Mouse (Mus musculus) heart, embryonic 13.5 days (tissue): ENCODE results near the gene Arl2bp. TPM values are rescaled to one million over a fixed set of nuclear protein-coding genes. Genes with fewer than 3 reads are reported as not detected.

Experiments
- ATAC-seq: fragments of 200-750 bp; cut with Nextera tagmentation; 2 replicates; pipeline ENCODE4 v1.8.0; 2017; ENCODE audit warnings: moderate TSS enrichment; ENCODE audit not compliant: insufficient number of reproducible peaks, low FRiP score, low TSS enrichment; ENCODE audit errors: extremely low read depth
- H3K27ac ChIP-seq: fragments of 300-500 bp; sonication (generic); replicated peaks from 2 replicates; pipeline ENCODE4 v1.5.1; 2015; ENCODE audit warnings: moderate library complexity, mild to moderate bottlenecking, inconsistent platforms
- H3K27me3 ChIP-seq: fragments of 300-500 bp; sonication (generic); replicated peaks from 2 replicates; pipeline ENCODE4 v1.6.1; 2015; ENCODE audit warnings: mild to moderate bottlenecking, inconsistent platforms
- H3K36me3 ChIP-seq: fragments of 300-500 bp; sonication (generic); 2 replicates; pipeline ENCODE4 v1.6.1; 2015; ENCODE audit warnings: mild to moderate bottlenecking, inconsistent platforms
- H3K4me1 ChIP-seq: fragments of 300-500 bp; sonication (generic); 2 replicates; pipeline ENCODE4 v1.6.1; 2015; ENCODE audit warnings: inconsistent platforms
- H3K4me2 ChIP-seq: fragments of 300-500 bp; sonication (generic); 2 replicates; pipeline ENCODE4 v1.6.1; 2015; ENCODE audit warnings: inconsistent platforms, mild to moderate bottlenecking, moderate library complexity
- H3K4me3 ChIP-seq: fragments of 300-500 bp; sonication (generic); 2 replicates; pipeline ENCODE4 v1.5.1; 2015; ENCODE audit warnings: moderate library complexity, mild to moderate bottlenecking, inconsistent platforms
- H3K9ac ChIP-seq: fragments of 300-500 bp; sonication (generic); 2 replicates; pipeline ENCODE4 v1.6.1; 2015; ENCODE audit warnings: inconsistent platforms, mild to moderate bottlenecking, moderate library complexity
- H3K9me3 ChIP-seq: fragments of 300-500 bp; sonication (generic); 2 replicates; pipeline ENCODE4 v1.6.1; 2016; ENCODE audit warnings: inconsistent platforms
- WGBS: fragments of 180-500 bp; shearing (Covaris S2); methylation state at CpG from one replicate; pipeline ENCODE4 v1.1.7; 2015; ENCODE audit warnings: mixed read lengths; 5-methylcytosine and 5-hydroxymethylcytosine counted together
- polyA plus RNA-seq: library from polyadenylated mRNA; unstranded; fragments of >200 nt; fragmentation: Nextera tagmentation; extraction: Ambion mirVana; gene quantifications from 2 replicates; pipeline ENCODE4 v1.2.1, GENCODE M21; 2015

Arl2bp gene
- polyA plus RNA-seq, 1 experiment from 2014 or later, result 131 TPM

GRCm38 (mm10) chr8:94660418-94660817 lies 6.0 kb upstream of the Arl2bp start:
- Histone ChIP-seq H3K4me1 (no peaks in the 10 kb centered on the region), H3K4me3 (no peak overlapping the region), H3K27me3 (no peaks in the 10 kb centered on the region), H3K9me3 (no peaks in the 10 kb centered on the region), H3K9ac (no peak overlapping the region), H3K36me3 (peaks cover 55% of the 10 kb centered on the region), H3K27ac (no peak overlapping the region), H3K4me2 (no peak overlapping the region)
- no peak for ATAC-seq
- WGBS, result 88% methylated on average over 4 of the region's 4 CpGs

GRCm38 (mm10) chr8:94664722-94665121 lies 1.7 kb upstream of the Arl2bp start:
- Histone ChIP-seq H3K4me2 (no peak overlapping the region), H3K27me3 (no peaks in the 10 kb centered on the region), H3K9ac (no peak overlapping the region), H3K4me3 (no peak overlapping the region), H3K36me3 (peaks cover 39% of the 10 kb centered on the region), H3K4me1 (peaks cover 17% of the 10 kb centered on the region), H3K9me3 (no peaks in the 10 kb centered on the region), H3K27ac (no peak overlapping the region)
- WGBS, result 76% methylated on average over 2 of the region's 2 CpGs
- ATAC-seq, result no peak

GRCm38 (mm10) chr8:94674384-94674783 lies 8.0 kb downstream of the Arl2bp start:
- Histone ChIP-seq H3K36me3 (peaks cover 56% of the 10 kb centered on the region), H3K4me3 (no peak overlapping the region), H3K9me3 (no peaks in the 10 kb centered on the region), H3K4me2 (no peak overlapping the region), H3K9ac (no peak overlapping the region), H3K4me1 (no peaks in the 10 kb centered on the region), H3K27ac (no peak overlapping the region), H3K27me3 (no peaks in the 10 kb centered on the region)
- ATAC-seq, result no peak
- WGBS, result 75% methylated on average over 5 of the region's 5 CpGs

DNA sequence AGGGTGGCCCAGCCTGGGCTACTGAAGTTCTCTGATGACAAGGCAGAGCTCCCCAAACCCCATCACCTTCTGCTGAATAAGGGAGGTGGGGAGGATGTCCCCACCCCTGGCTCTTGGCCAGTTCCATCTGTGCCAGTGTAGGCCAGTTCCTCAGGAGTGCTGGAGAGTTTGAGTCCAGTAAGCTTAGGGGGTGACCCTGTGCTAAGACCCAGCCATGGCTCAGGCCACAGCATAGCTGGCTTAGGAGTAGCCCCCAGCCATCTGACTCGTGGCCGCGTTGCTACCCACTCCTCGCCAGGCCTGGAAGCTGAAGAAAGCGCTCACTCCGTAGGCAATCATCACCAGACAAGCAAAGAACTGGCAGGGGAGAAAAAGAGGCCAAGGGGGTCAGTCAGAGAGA lies 9.5 kb downstream of the Arl2bp start:
- 84% methylated on average over 6 of the region's 6 CpGs for WGBS
- no peak for ATAC-seq
- Histone ChIP-seq H3K27ac (no peak overlapping the region), H3K27me3 (no peaks in the 10 kb centered on the region), H3K9ac (no peak overlapping the region), H3K36me3 (peaks cover 43% of the 10 kb centered on the region), H3K9me3 (no peaks in the 10 kb centered on the region), H3K4me3 (no peak overlapping the region), H3K4me1 (no peaks in the 10 kb centered on the region), H3K4me2 (no peak overlapping the region)

DNA sequence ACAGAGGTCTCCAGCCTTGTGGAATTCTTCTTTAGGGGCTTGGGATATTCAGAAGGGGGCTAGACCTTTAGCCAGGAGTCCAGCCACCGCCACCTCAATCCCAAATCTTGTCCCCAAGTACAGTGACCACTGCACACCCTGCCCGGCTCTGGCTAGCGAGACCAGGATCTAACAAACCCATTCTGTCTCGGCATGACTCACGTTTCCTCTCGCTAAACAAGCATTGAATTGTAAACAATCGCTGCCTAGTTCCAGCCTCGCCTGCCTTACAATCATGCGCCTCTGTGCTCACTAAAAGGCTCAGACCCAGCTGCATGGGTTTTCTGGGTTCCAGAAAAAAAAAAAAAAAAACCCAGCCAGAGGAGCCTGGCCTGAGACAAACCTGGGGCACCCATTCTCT lies 12.2 kb downstream of the Arl2bp start:
- no peak for ATAC-seq
- no peaks in the 10 kb centered on the region for H3K4me1 ChIP-seq

GRCm38 (mm10) chr8:94680414-94680813 lies 14.0 kb downstream of the Arl2bp start:
- Histone ChIP-seq H3K9ac (no peak overlapping the region), H3K4me2 (no peak overlapping the region), H3K4me1 (no peaks in the 10 kb centered on the region), H3K4me3 (no peak overlapping the region), H3K36me3 (no peaks in the 10 kb centered on the region; the same call in 1 of the 2 replicates), H3K27ac (no peak overlapping the region), H3K9me3 (no peaks in the 10 kb centered on the region), H3K27me3 (no peaks in the 10 kb centered on the region)
- ATAC-seq, result no peak
- 76% methylated on average over 3 of the region's 3 CpGs for WGBS

More for the DNA sequence above, 12.2 kb downstream of the Arl2bp start:
- Histone ChIP-seq H3K36me3 (peaks cover 16% of the 10 kb centered on the region), H3K9me3 (no peaks in the 10 kb centered on the region), H3K4me3 (no peak overlapping the region), H3K27ac (peak overlapping the region; percentile 33), H3K9ac (no peak overlapping the region), H3K4me2 (no peak overlapping the region), H3K27me3 (no peaks in the 10 kb centered on the region)
- WGBS, result 61% methylated on average over 9 of the region's 9 CpGs

DNA sequence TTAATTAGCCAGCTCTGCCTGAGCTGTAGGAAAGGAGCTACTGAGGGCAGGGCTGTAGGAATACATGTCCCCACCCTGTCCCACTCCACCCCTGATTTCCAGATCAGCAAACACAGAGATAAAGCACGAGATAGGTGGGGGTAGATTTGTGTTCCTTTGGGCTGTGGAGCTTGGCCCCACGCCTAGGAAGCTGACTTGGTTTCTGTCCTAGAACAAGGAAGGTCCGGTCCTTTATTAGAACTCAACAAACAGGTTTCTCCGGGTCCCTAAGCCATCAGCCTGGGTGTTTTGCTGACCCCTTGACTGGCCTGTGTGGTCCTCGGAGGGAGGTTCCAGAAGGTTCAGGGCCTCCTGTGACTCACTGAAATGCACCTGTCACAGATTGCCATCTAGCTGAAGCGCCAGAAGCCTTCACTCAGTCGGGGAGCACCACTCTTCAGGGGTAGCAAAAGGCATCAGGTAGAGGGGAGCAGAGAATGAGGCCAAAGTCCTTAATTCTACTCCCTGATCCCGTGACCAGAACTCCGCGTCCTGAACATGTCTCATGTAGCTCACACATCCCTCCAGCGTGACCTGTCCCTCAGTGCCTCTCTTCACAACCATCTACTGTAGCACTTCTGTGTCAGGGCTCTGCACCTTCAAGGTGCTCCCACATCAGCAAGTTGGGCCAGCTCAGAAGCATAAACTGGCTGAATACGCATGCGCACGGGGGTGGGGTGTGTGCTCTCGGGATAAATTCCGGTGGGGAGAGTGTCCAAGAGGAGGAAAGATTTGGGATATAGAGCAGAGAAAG lies 16.5 kb downstream of the Arl2bp start:
- no peak for ATAC-seq
- Histone ChIP-seq H3K27me3 (no peaks in the 10 kb centered on the region), H3K4me2 (no peak overlapping the region), H3K4me1 (no peaks in the 10 kb centered on the region), H3K9ac (no peak overlapping the region), H3K9me3 (no peaks in the 10 kb centered on the region), H3K27ac (no peak overlapping the region), H3K4me3 (no peak overlapping the region), H3K36me3 (no peaks in the 10 kb centered on the region)
- WGBS, result 72% methylated on average over 16 of the region's 16 CpGs

DNA sequence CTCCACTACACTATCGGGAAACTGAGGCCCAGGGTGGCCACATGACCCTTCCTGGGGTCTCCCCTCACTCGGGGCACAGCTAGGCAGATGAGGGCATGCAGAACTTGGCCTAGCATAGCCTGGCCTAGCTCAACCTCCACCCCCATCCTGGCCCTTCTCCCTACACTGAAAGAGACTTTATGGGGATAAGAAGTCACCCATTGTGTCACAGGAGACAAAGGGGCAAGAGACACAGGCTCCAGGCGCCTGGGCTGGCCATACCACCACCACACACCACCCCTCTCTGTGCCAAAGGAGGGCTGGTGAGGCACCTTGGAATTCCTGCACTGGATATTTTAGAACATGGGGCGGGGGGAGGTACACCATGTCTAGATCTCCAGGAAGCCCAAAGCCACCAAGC lies 17.9 kb downstream of the Arl2bp start:
- Histone ChIP-seq H3K27ac (no peak overlapping the region), H3K9ac (no peak overlapping the region), H3K27me3 (no peaks in the 10 kb centered on the region), H3K4me2 (no peak overlapping the region), H3K4me3 (no peak overlapping the region), H3K4me1 (no peaks in the 10 kb centered on the region), H3K36me3 (no peaks in the 10 kb centered on the region), H3K9me3 (no peaks in the 10 kb centered on the region)
- no peak for ATAC-seq
- WGBS, result 62% methylated on average over 4 of the region's 4 CpGs

- no peak for ATAC-seq
- WGBS, result 58% methylated on average over 9 of the region's 9 CpGs
Measured at GRCm38 (mm10) chr8:94685953-94686352, 19.6 kb downstream of the Arl2bp start.

GRCm38 (mm10) chr8:94694701-94695100 lies 28.3 kb downstream of the Arl2bp start:
- 2% methylated on average over 6 of the region's 6 CpGs for WGBS
- H3K4me3 ChIP-seq, result no peak overlapping the region

More at GRCm38 (mm10) chr8:94685953-94686352, 19.6 kb downstream of the Arl2bp start:
- no peak overlapping the region for H3K4me2 ChIP-seq
- H3K9ac ChIP-seq, result no peak overlapping the region
- H3K36me3 ChIP-seq, result no peaks in the 10 kb centered on the region
- no peak overlapping the region for H3K4me3 ChIP-seq
- H3K4me1 ChIP-seq, result no peaks in the 10 kb centered on the region
- H3K9me3 ChIP-seq, result no peaks in the 10 kb centered on the region
- H3K27ac ChIP-seq, result no peak overlapping the region
- H3K27me3 ChIP-seq, result no peaks in the 10 kb centered on the region

DNA sequence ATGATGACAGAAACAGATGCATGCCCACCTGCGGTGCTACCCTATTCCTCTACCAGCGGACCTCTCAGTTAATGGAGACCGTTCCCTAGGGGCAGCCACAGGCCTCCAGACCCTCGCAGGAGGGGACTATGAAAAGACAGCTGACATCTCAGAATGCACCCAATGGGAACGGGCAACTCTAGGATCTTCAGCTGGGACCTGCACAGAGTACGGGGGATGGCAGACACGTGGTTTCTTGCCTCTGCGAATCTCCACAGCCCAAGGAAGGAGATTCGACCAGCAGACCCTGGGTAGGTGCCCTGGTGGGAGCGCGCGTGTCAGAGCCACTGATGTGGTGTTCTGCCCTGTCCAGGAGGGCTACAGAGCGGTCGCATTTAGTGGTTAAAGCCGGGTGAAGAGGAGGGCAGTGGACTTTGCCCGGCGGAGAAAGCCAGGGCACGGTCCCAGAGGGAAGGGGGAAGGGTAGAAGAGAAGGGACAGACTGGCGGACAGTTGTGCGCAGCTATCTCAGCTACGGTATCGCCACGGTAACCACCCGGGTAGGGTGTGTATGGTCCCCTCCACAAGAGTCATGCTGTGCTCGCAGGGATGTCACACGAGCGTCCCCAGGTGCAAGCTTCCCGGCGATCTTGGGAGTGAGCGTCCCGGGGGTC lies 29.1 kb downstream of the Arl2bp start:
- Histone ChIP-seq H3K27me3 (peaks cover 77% of the 10 kb centered on the region), H3K4me2 (peak overlapping the region; percentile 79), H3K27ac (no peak overlapping the region), H3K36me3 (no peaks in the 10 kb centered on the region), H3K4me1 (peaks cover 15% of the 10 kb centered on the region), H3K9me3 (no peaks in the 10 kb centered on the region), H3K9ac (peak overlapping the region; percentile 65), H3K4me3 (peak overlapping the region; percentile 53)
- no peak for ATAC-seq
- under 1% methylated on average over 31 of the region's 31 CpGs for WGBS

More at GRCm38 (mm10) chr8:94694701-94695100, 28.3 kb downstream of the Arl2bp start:
- peaks cover 75% of the 10 kb centered on the region for H3K27me3 ChIP-seq
- peaks cover 15% of the 10 kb centered on the region for H3K4me1 ChIP-seq
- H3K9ac ChIP-seq, result no peak overlapping the region
- H3K9me3 ChIP-seq, result no peaks in the 10 kb centered on the region
- no peak overlapping the region for H3K27ac ChIP-seq
- H3K4me2 ChIP-seq, result no peak overlapping the region
- no peaks in the 10 kb centered on the region for H3K36me3 ChIP-seq
- ATAC-seq, result no peak
